Mouse (Mus musculus): ENCODE measurements around the gene Gpr61.

Gene Gpr61

DNA sequence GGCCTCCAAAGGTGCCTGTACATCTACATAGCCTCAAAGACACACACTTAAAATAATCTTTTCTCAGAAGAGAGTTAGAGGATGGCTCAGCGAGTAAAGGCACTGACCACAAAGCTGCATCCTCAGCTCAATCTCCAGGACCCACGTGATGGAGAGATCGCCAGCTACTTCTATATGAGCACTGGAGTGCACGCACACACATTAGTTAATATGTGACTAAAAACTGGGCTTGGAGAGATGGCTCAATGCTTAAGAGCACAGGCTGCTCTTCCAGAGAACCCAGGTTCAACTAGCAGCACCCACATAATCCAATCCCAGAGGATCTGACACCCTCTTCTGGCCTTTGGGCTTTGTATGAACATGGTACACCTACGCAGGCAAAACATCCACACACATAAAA is 23.5 kb downstream of the Gpr61 start:
- no peak for DNase-seq (ENCODE audit: extremely low spot score, low read depth, low spot score)

DNA sequence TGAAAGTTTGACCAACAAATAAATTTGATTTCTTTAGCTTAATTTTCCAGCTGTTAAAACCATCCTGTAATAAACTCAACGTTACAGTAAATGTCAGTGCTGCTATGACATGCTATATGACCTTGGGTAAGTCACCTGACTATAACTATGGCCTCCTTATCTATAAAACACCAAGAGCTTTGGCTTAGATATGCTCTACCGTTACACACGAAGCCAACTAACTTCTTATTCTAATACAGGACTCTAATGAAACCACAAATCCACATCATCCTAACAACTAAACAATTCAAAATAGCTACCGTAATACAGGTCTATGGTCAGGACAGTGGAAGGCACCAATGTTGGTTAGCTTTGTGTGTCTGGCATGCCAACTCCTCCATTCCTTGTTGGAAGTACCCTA is 24.9 kb downstream of the Gpr61 start:
- DNase-seq (ENCODE audit: extremely low spot score, low read depth, low spot score), result no peak

DNA sequence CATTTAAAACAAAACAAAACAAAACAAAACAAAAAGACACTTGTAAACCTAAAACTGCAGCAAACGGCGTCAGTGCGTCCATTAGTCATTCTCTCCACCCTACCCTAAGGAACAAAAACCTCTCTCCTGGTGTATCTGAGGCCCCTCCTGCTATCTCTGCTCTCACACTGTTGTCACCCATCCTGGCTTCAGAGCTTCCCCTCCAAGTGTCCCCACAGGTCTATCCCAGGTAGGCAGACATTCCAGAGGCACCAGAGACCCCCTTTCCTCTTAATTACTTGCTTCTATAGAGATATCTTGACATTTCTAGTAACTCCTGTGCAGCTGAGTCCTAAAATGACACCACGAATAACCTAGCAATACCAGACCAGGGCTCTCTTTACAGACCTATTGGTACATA is 25.3 kb downstream of the Gpr61 start:
- DNase-seq (ENCODE audit: extremely low spot score, low read depth, low spot score), result no peak

- no peak for DNase-seq (ENCODE audit: extremely low spot score, low read depth, low spot score)
Observed at GRCm38 (mm10) chr3:108128520-108128919, 26.2 kb downstream of the Gpr61 start.

- no peak for DNase-seq (ENCODE audit: extremely low spot score, low read depth, low spot score)
Observed at GRCm38 (mm10) chr3:108126327-108126726, 28.4 kb downstream of the Gpr61 start.

- DNase-seq (ENCODE audit: extremely low spot score, low read depth, low spot score), result no peak
Observed at GRCm38 (mm10) chr3:108124131-108124530, 30.6 kb downstream of the Gpr61 start.

DNA sequence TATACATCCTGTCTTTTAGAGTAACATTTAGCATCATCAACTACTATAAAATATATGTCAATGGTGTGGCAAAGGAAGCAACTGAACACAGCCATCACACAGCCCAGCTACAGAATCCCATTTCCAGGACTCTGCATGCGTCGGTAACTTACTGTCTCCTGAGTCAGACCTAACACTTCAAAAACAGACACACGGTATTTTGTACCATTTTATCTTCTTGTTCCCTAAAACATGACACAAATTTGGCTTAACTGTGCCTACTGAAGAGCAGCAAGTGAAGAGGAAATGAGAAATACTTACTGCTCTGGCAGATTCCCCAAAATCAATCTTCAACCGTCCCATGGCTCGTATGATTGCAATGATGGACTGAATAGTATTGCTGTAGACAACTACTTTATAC is 31.4 kb downstream of the Gpr61 start:
- DNase-seq (ENCODE audit: extremely low spot score, low read depth, low spot score), result no peak

- DNase-seq (ENCODE audit: extremely low spot score, low read depth, low spot score), result no peak
Observed at GRCm38 (mm10) chr3:108121101-108121500, 33.6 kb downstream of the Gpr61 start.

GRCm38 (mm10) chr3:108117465-108117864 is 37.2 kb downstream of the Gpr61 start:
- no peak for DNase-seq (ENCODE audit: extremely low spot score, low read depth, low spot score)

DNA sequence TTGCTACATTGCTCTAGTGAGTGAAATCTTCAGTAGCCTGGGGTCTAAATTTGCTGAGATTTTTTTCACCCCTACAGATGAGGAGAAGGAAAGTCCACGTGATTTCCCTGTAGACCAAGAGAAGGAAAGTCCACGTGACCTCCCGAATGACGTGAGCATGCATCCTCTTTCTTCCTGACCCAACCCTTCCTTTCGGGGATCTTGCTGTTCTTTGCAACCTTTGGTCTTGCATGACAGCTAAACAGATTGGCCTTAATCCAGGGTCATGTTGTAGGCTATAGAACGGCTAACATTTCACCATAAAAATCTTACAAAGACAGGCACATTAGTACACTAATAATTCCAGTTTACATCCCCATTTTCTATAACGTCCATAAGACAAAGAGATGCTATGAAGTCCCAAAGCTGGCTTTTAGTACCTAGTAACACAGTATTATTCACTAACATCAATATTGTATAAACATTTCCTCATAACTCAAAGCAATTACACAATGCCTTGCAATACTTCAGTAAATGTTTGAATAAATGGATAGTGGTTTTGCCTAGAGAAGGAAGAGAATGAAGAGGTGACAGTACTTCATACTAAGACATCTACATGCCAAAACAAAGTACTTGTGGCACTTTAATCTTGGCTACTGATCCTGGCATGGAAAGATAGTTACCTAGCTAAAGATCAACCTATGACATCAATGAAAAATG is 40.9 kb downstream of the Gpr61 start:
- no peak for DNase-seq (ENCODE audit: extremely low spot score, low read depth, low spot score)

DNA sequence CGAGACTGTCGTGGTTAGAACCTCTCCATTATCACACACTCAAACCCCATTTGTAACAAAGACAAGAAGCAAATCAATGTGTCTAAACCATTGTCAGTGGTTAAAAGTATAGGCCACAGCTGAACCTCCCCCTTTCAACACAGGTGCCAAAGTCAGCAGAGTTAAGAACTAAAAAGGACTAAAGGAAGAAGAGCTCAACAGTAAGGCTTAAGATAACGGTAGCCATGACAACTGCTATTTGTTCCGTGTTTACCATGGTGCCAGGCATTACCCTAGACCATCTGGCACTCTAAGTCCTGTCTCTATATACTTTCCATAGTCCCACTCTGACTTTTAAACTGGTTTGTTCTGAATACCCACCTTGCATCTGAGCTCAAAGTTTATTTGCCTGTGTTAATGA is 42.0 kb downstream of the Gpr61 start:
- no peak for DNase-seq (ENCODE audit: extremely low spot score, low read depth, low spot score)

GRCm38 (mm10) chr3:108112246-108112645 is 42.4 kb downstream of the Gpr61 start:
- DNase-seq (ENCODE audit: extremely low spot score, low read depth, low spot score), result no peak

- no peak for DNase-seq (ENCODE audit: extremely low spot score, low read depth, low spot score)
Observed at GRCm38 (mm10) chr3:108111320-108111719, 43.4 kb downstream of the Gpr61 start.

DNA sequence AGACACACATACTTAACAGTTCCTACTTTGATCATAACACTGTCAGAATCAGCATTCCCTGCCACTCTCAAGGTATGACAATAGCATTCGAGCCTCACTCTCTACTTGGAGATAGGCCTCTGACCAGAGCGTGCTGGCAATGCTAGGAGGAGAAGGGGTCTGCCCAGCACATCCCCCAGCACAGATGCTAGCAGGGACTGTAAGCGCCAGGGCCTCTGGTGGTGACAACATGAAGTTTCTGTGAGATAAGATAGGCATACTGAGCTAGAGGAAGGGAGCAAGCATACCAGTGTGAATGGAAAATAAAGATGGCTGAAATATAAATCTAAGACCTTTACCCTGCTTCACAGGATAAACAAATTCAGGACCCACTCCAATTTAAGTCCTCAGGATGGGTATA is 49.4 kb downstream of the Gpr61 start:
- DNase-seq (ENCODE audit: extremely low spot score, low read depth, low spot score), result no peak

- DNase-seq (ENCODE audit: extremely low spot score, low read depth, low spot score), result no peak
Observed at GRCm38 (mm10) chr3:108102075-108102474, 52.6 kb downstream of the Gpr61 start.

GRCm38 (mm10) chr3:108101594-108101993 is 53.1 kb downstream of the Gpr61 start:
- DNase-seq (ENCODE audit: extremely low spot score, low read depth, low spot score), result no peak
